8 mouse cellular contexts compared by ENCODE assay signal in the genomic region with DNA sequence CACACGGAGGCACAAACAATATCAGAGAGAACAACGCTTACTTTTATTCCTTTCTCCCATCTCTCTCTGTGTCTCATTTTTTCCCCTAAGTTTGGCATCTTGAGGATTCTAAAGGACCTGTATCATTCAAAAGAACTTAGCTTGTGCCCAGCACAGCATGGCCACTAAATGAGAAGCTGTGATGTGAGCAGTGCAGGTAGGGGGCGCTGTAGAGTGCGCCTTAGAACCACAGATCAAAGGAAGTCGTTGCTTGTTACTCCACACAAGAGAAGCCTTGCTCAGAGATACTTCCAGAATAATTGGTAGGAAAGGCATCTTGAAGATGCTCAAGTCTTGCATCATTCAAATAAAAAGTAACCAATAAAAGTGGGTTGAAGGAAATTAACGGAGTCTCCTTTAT.
A peak's percentile ranks its signal among the peaks of the same experiment; 100 is the strongest.
DNase-seq lines count a peak whose midpoint lies in the region; ATAC-seq lines count a peak whose summit lies in the region.

No protein-coding gene starts in this region.

- peak; percentile 50 for DNase-seq in gastrocnemius, adult 18-20 months (ENCODE audit: low spot score)
- no peak for DNase-seq in gastrocnemius, postnatal 25 days
- DNase-seq in urinary bladder, postnatal 14 days (ENCODE audit: low spot score): peak; percentile 40
- DNase-seq in urinary bladder, postnatal 4 days (ENCODE audit: low spot score in 2 of 2): no peak
- peak; percentile 73 for DNase-seq in kidney, postnatal 10 days
- peak; percentile 9 for DNase-seq in naive thymus-derived CD4-positive, alpha-beta T cell, adult 2 months (ENCODE audit: low read depth)
- DNase-seq in frontal cortex, postnatal 14 days (ENCODE audit: low spot score in 2 of 2): no peak

- peak; percentile 92 for ATAC-seq in common myeloid progenitor, adult 5-6 weeks (replicated peaks; ENCODE audit: low read depth, poor library complexity, severe bottlenecking)

Comparison
In these comparisons a context has a peak if more than half of its experiments do, and no peak if none do; other contexts are left out.
1. DNase-seq: peak in gastrocnemius, adult 18-20 months (single experiment), urinary bladder, postnatal 14 days (single experiment), kidney, postnatal 10 days (single experiment) and naive thymus-derived CD4-positive, alpha-beta T cell, adult 2 months (single experiment); none in gastrocnemius, postnatal 25 days (single experiment), urinary bladder, postnatal 4 days (0 of 2) and frontal cortex, postnatal 14 days (0 of 2).